Mouse (Mus musculus) spleen, adult 2 months (tissue): ENCODE measurements around the gene Fmnl1. TPM values are rescaled to one million over a fixed set of nuclear protein-coding genes. Genes with fewer than 3 reads are reported as not detected.
"Not testable (repeated sequence)": the region's sequence is repeated elsewhere in the genome, so short reads cannot be mapped to it uniquely, and the experiment has no call there.

Experiments used
- DNase-seq, 2 experiments: peaks; one replicate each; pipeline versions ENCODE4 v3.0.0 to v3.0.0-alpha.2; 2012 to 2021; ENCODE audit warnings: low spot score in 2 of 2, low read depth in 1 of 2
- H3K27ac ChIP-seq: fragments of 200-500 bp; 2 replicates; pipeline ENCODE4 v1.5.1; 2012; ENCODE audit warnings: low read length, inconsistent platforms; ENCODE audit not compliant: insufficient read depth
- H3K27me3 ChIP-seq: fragments of 200-500 bp; 2 replicates; pipeline ENCODE4 v1.6.1; 2012; ENCODE audit warnings: mild to moderate bottlenecking, moderate library complexity, low read length, inconsistent platforms; ENCODE audit not compliant: control insufficient read depth, insufficient read depth
- H3K36me3 ChIP-seq: fragments of 200-500 bp; 2 replicates; pipeline ENCODE4 v1.6.1; 2012; ENCODE audit warnings: mild to moderate bottlenecking, low read length, inconsistent platforms; ENCODE audit not compliant: control insufficient read depth, insufficient read depth
- H3K4me1 ChIP-seq: fragments of 200-500 bp; 2 replicates; pipeline ENCODE4 v1.6.1; 2011; ENCODE audit warnings: inconsistent platforms; ENCODE audit not compliant: control insufficient read depth, insufficient read depth, insufficient read length
- H3K4me3 ChIP-seq: fragments of 200-500 bp; 2 replicates; pipeline ENCODE4 v1.5.1; 2011; ENCODE audit warnings: mild to moderate bottlenecking, inconsistent platforms; ENCODE audit not compliant: insufficient read depth, insufficient read length; ENCODE audit errors: extremely low read depth
- CTCF ChIP-seq: fragments of 200-500 bp; IDR thresholded peaks from 2 replicates; pipeline ENCODE4 v1.5.1; 2011; ENCODE audit warnings: mild to moderate bottlenecking, inconsistent platforms; ENCODE audit not compliant: insufficient read depth, insufficient read length, insufficient replicate concordance; ENCODE audit errors: extremely low read depth
- POLR2A ChIP-seq: fragments of 200-500 bp; IDR thresholded peaks from 2 replicates; pipeline ENCODE4 v1.6.1; 2011; ENCODE audit warnings: low read depth, low read length, inconsistent platforms
- WGBS: fragments of 180-500 bp; shearing (Covaris S2); methylation state at CpG from one replicate; pipeline ENCODE4 v1.1.7; 2018; 5-methylcytosine and 5-hydroxymethylcytosine counted together
- polyA plus RNA-seq: library from polyadenylated mRNA; depleted of rRNA; stranded (reverse); fragments of >200 nt; gene quantifications from 2 replicates; pipeline ENCODE4 v1.2.3, GENCODE M21; 2012

Gene Fmnl1
- polyA plus RNA-seq, 1 experiment, result 137 TPM

DNA sequence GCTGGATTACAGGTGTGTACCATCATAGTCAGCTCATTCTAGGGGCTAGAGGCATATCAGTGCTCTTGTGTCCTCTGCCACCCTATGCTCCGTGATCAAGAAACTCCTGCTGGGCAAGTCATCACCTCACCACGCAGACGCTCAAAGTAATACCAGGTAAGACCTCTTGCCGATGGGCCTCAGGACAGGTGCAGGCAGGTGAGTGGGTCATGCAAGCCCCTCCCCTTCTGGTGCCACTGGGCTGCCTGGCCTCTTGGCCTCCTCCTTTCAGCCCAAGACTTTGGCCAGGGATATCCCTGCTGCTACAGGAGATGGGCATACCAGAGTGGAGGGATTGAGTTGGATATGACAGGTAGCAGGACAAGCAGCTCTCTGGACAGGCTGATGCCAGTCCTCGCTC lies 48.4 kb downstream of the Fmnl1 start:
- no peaks in the 10 kb centered on the region for H3K27me3 ChIP-seq

DNA sequence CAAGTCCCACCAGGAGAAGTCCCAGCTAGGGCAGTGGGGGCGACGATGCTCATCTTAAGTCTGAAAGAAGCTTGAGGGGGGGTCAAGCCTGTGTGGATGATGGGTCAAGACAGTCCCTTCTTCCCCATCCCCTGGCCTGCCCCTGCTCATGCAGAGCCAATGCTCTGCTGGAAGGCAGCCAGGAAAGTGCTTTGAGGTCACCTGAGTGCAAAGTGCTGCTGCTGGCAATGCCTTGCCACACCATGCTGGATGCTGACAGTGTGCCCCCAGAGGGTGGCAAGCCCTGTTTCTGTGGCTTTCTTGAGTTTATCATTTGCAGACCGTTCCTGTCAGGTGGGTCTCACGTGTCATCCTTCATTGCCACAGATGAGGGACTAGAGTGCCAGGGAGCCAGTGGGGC lies 49.1 kb downstream of the Fmnl1 start:
- Histone ChIP-seq H3K4me3 (no peak overlapping the region), H3K36me3 (peaks cover 29% of the 10 kb centered on the region), H3K27ac (no peak overlapping the region), H3K27me3 (no peaks in the 10 kb centered on the region), H3K4me1 (peaks cover 5% of the 10 kb centered on the region; the same call in 1 of the 2 replicates)
- DNase-seq, result no peak
- no peak for TF ChIP-seq POLR2A
- TF ChIP-seq CTCF, result no peak
- 88% methylated on average over 4 of the region's 4 CpGs for WGBS

More for the DNA sequence above, 48.4 kb downstream of the Fmnl1 start:
- peaks cover 23% of the 10 kb centered on the region for H3K36me3 ChIP-seq
- 95% methylated on average over 5 of the region's 5 CpGs for WGBS
- peaks cover 5% of the 10 kb centered on the region; the same call in 1 of the 2 replicates for H3K4me1 ChIP-seq
- DNase-seq, result no peak
- H3K27ac ChIP-seq, result no peak overlapping the region
- TF ChIP-seq CTCF (no peak), POLR2A (no peak)
- no peak overlapping the region for H3K4me3 ChIP-seq

DNA sequence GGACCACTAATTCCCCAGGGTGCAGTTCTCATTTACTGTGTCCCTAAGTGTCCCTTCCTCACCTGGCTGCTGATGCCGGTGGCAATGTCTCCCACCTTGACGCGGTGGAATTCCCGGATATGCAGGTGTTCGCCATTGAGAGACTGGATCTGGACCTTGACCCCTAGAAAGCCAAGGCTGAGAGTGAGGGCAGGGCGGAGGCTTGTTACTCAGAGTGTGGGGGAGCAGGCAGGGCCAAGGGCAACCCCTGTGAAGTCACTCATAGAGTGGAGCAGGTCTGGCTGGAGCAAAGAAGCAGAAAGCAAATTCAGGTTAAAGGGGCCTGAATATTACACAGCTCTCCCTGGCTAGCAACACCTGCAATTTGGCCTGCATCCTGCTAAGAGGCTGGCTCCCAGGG lies 50.5 kb downstream of the Fmnl1 start:
- no peak overlapping the region for H3K4me3 ChIP-seq

DNA sequence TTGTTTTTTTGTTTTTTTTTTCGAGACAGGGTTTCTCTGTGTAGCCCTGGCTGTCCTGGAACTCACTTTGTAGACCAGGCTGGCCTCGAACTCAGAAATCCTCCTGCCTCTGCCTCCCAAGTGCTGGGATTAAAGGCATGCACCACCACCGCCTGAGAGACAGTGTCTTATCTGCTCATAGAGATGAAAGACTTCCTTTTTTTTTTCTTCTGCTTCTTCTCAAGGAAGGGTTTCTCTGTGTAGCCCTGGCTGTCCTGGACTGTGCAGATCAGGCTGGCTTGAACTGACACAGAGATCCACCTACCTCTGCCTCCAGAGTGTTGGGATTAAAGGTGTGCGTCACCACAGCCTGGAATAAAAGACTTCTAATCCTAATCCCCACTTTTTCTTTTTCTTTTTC lies 51.8 kb downstream of the Fmnl1 start:
- H3K4me1 ChIP-seq, H3K4me3 ChIP-seq, H3K27ac ChIP-seq, DNase-seq, H3K27me3 ChIP-seq: not testable (repeated sequence)
- peaks cover 53% of the 10 kb centered on the region for H3K36me3 ChIP-seq
- WGBS, result 82% methylated on average over 4 of the region's 4 CpGs

More for the DNA sequence above, 50.5 kb downstream of the Fmnl1 start:
- DNase-seq, result no peak
- peaks cover 42% of the 10 kb centered on the region for H3K36me3 ChIP-seq
- TF ChIP-seq CTCF (no peak), POLR2A (no peak)
- H3K4me1 ChIP-seq, result peaks cover 5% of the 10 kb centered on the region; the same call in 1 of the 2 replicates
- 96% methylated on average over 6 of the region's 6 CpGs for WGBS
- H3K27me3 ChIP-seq, result no peaks in the 10 kb centered on the region
- H3K27ac ChIP-seq, result no peak overlapping the region

DNA sequence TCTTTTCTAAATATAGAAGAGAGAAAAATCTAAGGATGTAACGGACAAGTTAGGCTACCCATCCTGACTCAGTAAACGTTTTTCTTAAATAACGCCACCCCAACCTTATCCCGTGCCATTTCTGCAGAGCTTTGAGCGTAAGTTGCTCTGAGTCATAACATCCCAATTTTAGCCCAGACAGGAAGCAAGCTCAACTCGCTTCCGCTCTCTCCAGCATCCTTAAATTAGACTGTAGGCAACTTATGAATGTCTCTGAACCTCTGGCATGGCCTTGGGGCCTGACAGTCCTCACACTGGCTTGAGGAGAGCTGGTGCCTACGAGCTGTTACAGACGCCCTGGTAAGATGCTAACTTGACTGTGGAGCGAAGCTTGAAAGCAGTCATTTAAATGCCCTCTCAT lies 52.5 kb downstream of the Fmnl1 start:
- Histone ChIP-seq H3K27ac (no peak overlapping the region), H3K27me3 (no peaks in the 10 kb centered on the region), H3K4me3 (no peak overlapping the region), H3K4me1 (peaks cover 2% of the 10 kb centered on the region; the same call in 1 of the 2 replicates), H3K36me3 (peaks cover 53% of the 10 kb centered on the region)
- TF ChIP-seq CTCF (no peak), POLR2A (no peak)
- DNase-seq, result no peak
- 80% methylated on average over 10 of the region's 10 CpGs for WGBS

DNA sequence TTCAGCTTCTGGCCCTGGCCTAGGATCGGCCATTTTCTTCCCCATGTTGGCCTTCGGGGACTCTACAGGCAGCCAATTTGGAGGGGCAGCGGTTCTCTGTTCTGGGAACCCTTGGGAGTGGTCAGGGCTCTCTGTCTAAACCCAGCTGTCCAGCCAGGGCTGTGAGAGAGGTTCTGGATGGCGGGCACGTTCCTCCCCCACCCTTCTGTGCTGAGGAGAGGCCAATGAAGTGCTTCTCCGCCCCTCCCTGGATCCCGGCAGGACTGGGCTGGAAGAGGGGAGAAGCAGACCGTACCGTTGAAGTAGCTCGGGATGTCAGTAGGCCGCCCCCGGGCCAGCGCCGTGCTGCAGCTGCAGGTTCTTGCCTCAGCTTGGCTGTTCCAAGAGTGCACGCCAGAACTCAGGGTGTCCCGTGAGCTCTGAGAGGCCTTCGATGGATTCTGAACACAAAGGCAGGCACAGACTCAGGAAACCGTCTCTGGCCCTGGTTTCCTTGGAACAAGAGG lies 53.1 kb downstream of the Fmnl1 start:
- DNase-seq, result no peak
- Histone ChIP-seq H3K27me3 (no peaks in the 10 kb centered on the region), H3K27ac (no peak overlapping the region), H3K4me3 (no peak overlapping the region), H3K4me1 (no peaks in the 10 kb centered on the region), H3K36me3 (peaks cover 53% of the 10 kb centered on the region)
- 89% methylated on average over 18 of the region's 18 CpGs for WGBS
- TF ChIP-seq CTCF (no peak), POLR2A (no peak)

DNA sequence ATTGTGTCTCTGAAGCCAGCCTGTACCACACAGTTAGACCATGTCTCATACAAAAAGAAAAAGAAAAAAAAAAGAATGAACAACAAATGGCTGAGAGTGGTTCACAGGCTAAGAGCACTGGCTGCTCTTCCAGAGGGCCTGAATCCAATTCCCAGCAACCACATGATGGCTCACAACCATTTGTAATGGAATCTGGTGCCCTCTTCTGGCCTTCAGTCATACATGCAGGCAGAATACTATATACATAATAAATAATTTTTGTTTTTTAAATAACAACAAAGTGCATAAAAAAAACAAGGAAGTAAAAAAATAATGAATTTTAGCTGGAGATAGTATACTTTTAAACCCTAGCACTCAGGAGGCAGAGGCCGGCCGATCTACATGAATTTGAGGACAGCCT lies 58.7 kb downstream of the Fmnl1 start:
- TF ChIP-seq POLR2A (no peak), CTCF (no peak)
- Histone ChIP-seq H3K27ac (no peak overlapping the region), H3K4me1 (no peaks in the 10 kb centered on the region), H3K27me3 (no peaks in the 10 kb centered on the region), H3K4me3 (no peak overlapping the region), H3K36me3 (peaks cover 50% of the 10 kb centered on the region)
- WGBS, result 96% methylated on average over 2 of the region's 2 CpGs
- no peak for DNase-seq
